Mouse (Mus musculus): ENCODE measurements around the gene Cfap126.
"Not testable (repeated sequence)": the region's sequence is repeated elsewhere in the genome, so short reads cannot be mapped to it uniquely, and the experiment has no call there.

DNA sequence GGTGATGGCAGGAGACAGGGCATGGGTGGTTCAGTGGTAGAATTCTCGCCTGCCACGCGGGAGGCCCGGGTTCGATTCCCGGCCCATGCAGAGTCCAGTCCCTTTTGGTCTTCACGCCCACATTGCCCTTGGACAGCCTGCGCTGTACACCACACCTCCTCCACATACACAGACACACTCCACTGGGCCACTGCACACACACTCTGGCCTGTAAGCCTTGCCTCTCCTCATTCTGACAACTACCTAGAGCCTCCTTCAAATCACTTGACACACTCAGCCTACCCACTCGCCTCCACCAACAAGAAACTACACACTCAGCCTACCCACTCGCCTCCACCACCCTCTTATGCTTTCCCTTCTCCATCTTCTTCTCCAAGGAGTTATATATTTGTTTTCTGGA, 39.4 kb upstream of the Cfap126 start:
- TF ChIP-seq CTCF (conservative IDR thresholded peaks at IDR 0.05; ENCODE audit: insufficient read depth, insufficient read length, low read depth, low read length); POLR2A (IDR thresholded peaks at IDR 0.05; ENCODE audit: low read depth, low read length): not testable (repeated sequence)

All from kidney, adult 2 months (tissue).